Mouse (Mus musculus) forebrain, embryonic 12.5 days (tissue): ENCODE results near the gene Selenon. TPM values are rescaled to one million over a fixed set of nuclear protein-coding genes. Genes with fewer than 3 reads are reported as not detected.

Experiments
- ATAC-seq: fragments of 200-750 bp; cut with Nextera tagmentation; 2 replicates; pipeline ENCODE4 v1.8.0; 2017; ENCODE audit warnings: moderate TSS enrichment; ENCODE audit not compliant: low FRiP score
- H3K27ac ChIP-seq: fragments of 300-500 bp; sonication (generic); 2 replicates; pipeline ENCODE4 v1.5.1; 2016; ENCODE audit warnings: mild to moderate bottlenecking
- H3K27me3 ChIP-seq: fragments of 300-500 bp; sonication (generic); 2 replicates; pipeline ENCODE4 v1.6.1; 2016; ENCODE audit warnings: mild to moderate bottlenecking
- H3K36me3 ChIP-seq: fragments of 300-500 bp; sonication (generic); replicated peaks from 2 replicates; pipeline ENCODE4 v1.6.1; 2016; ENCODE audit warnings: mild to moderate bottlenecking
- H3K4me1 ChIP-seq: fragments of 300-500 bp; sonication (generic); 2 replicates; pipeline ENCODE4 v1.6.1; 2016
- H3K4me2 ChIP-seq: fragments of 300-500 bp; sonication (generic); 2 replicates; pipeline ENCODE4 v1.6.1; 2016; ENCODE audit warnings: mild to moderate bottlenecking, moderate library complexity
- H3K4me3 ChIP-seq: fragments of 300-500 bp; sonication (generic); replicated peaks from 2 replicates; pipeline ENCODE4 v1.5.1; 2016; ENCODE audit warnings: mild to moderate bottlenecking
- H3K9ac ChIP-seq: fragments of 300-500 bp; sonication (generic); 2 replicates; pipeline ENCODE4 v1.6.1; 2016; ENCODE audit warnings: mild to moderate bottlenecking
- H3K9me3 ChIP-seq: fragments of 300-500 bp; sonication (generic); 2 replicates; pipeline ENCODE4 v1.6.1; 2016
- WGBS: fragments of 180-500 bp; shearing (Covaris S2); methylation state at CpG from one replicate; pipeline ENCODE4 v1.1.7; 2016; 5-methylcytosine and 5-hydroxymethylcytosine counted together
- polyA plus RNA-seq: library from polyadenylated mRNA; unstranded; fragments of >200 nt; fragmentation: Nextera tagmentation; extraction: Ambion mirVana; gene quantifications from 2 replicates; pipeline ENCODE4 v1.2.1, GENCODE M21; 2016

Gene Selenon
- polyA plus RNA-seq, 1 experiment from 2014 or later, result 14.8 TPM

- WGBS, result 89% methylated on average over 24 of the region's 24 CpGs
- no peak for ATAC-seq
- no peak overlapping the region for H3K27ac ChIP-seq
- no peak overlapping the region for H3K4me2 ChIP-seq
- no peak overlapping the region for H3K4me3 ChIP-seq
- no peak overlapping the region for H3K9ac ChIP-seq
- H3K36me3 ChIP-seq, result no peaks in the 10 kb centered on the region
- peaks cover 14% of the 10 kb centered on the region for H3K4me1 ChIP-seq
- no peaks in the 10 kb centered on the region for H3K9me3 ChIP-seq
- H3K27me3 ChIP-seq, result no peaks in the 10 kb centered on the region
Observed at GRCm38 (mm10) chr4:134572449-134573300, 20.7 kb upstream of the Selenon start.

GRCm38 (mm10) chr4:134570704-134571451 is 18.9 kb upstream of the Selenon start:
- 75% methylated on average over 14 of the region's 14 CpGs for WGBS

GRCm38 (mm10) chr4:134569831-134570230 is 17.9 kb upstream of the Selenon start:
- Histone ChIP-seq H3K4me2 (no peak overlapping the region), H3K4me1 (peaks cover 9% of the 10 kb centered on the region), H3K9me3 (no peaks in the 10 kb centered on the region), H3K27ac (no peak overlapping the region), H3K36me3 (peaks cover 10% of the 10 kb centered on the region), H3K4me3 (no peak overlapping the region), H3K9ac (no peak overlapping the region), H3K27me3 (no peaks in the 10 kb centered on the region)
- no peak for ATAC-seq
- WGBS, result 85% methylated on average over 8 of the region's 8 CpGs

More at GRCm38 (mm10) chr4:134570704-134571451, 18.9 kb upstream of the Selenon start:
- no peaks in the 10 kb centered on the region for H3K9me3 ChIP-seq
- no peak for ATAC-seq
- no peak overlapping the region for H3K4me2 ChIP-seq
- no peak overlapping the region; the same call in 1 of the 2 replicates for H3K27ac ChIP-seq
- H3K4me1 ChIP-seq, result peaks cover 17% of the 10 kb centered on the region
- H3K36me3 ChIP-seq, result no peaks in the 10 kb centered on the region
- no peaks in the 10 kb centered on the region for H3K27me3 ChIP-seq
- H3K4me3 ChIP-seq, result no peak overlapping the region
- H3K9ac ChIP-seq, result no peak overlapping the region

GRCm38 (mm10) chr4:134569205-134569604 is 17.2 kb upstream of the Selenon start:
- Histone ChIP-seq H3K9ac (no peak overlapping the region), H3K36me3 (peaks cover 10% of the 10 kb centered on the region), H3K27me3 (no peaks in the 10 kb centered on the region), H3K4me1 (peaks cover 9% of the 10 kb centered on the region), H3K27ac (no peak overlapping the region), H3K9me3 (no peaks in the 10 kb centered on the region), H3K4me2 (no peak overlapping the region), H3K4me3 (no peak overlapping the region)
- no peak for ATAC-seq
- WGBS, result 73% methylated on average over 6 of the region's 6 CpGs

- H3K9ac ChIP-seq, result no peak overlapping the region
- 21% methylated on average over 19 of the region's 19 CpGs for WGBS
- H3K4me3 ChIP-seq, result no peak overlapping the region
- H3K36me3 ChIP-seq, result peaks cover 10% of the 10 kb centered on the region
- peak; percentile 61; the same call in 1 of the 2 replicates for ATAC-seq
- no peak overlapping the region for H3K27ac ChIP-seq
- peaks cover 9% of the 10 kb centered on the region for H3K4me1 ChIP-seq
- no peaks in the 10 kb centered on the region for H3K27me3 ChIP-seq
- peak overlapping the region; percentile 28; the same call in 1 of the 2 replicates for H3K4me2 ChIP-seq
- H3K9me3 ChIP-seq, result no peaks in the 10 kb centered on the region
Observed at GRCm38 (mm10) chr4:134567377-134568226, 15.6 kb upstream of the Selenon start.

GRCm38 (mm10) chr4:134564093-134564492 is 12.1 kb upstream of the Selenon start:
- 89% methylated on average over 6 of the region's 6 CpGs for WGBS
- Histone ChIP-seq H3K36me3 (peaks cover 10% of the 10 kb centered on the region), H3K27ac (no peak overlapping the region), H3K9ac (no peak overlapping the region), H3K4me2 (no peak overlapping the region), H3K9me3 (no peaks in the 10 kb centered on the region), H3K27me3 (no peaks in the 10 kb centered on the region), H3K4me3 (no peak overlapping the region), H3K4me1 (peaks cover 9% of the 10 kb centered on the region)
- no peak for ATAC-seq

GRCm38 (mm10) chr4:134563624-134564023 is 11.7 kb upstream of the Selenon start:
- H3K4me3 ChIP-seq, result no peak overlapping the region
- H3K9me3 ChIP-seq, result no peaks in the 10 kb centered on the region
- no peak overlapping the region for H3K4me2 ChIP-seq
- WGBS, result 89% methylated on average over 16 of the region's 16 CpGs
- H3K27me3 ChIP-seq, result no peaks in the 10 kb centered on the region
- peaks cover 11% of the 10 kb centered on the region for H3K4me1 ChIP-seq
- no peak overlapping the region for H3K27ac ChIP-seq
- no peak for ATAC-seq
- no peak overlapping the region for H3K9ac ChIP-seq
- H3K36me3 ChIP-seq, result peaks cover 10% of the 10 kb centered on the region

GRCm38 (mm10) chr4:134562014-134562413 is 10.0 kb upstream of the Selenon start:
- Histone ChIP-seq H3K4me2 (no peak overlapping the region), H3K27me3 (no peaks in the 10 kb centered on the region), H3K27ac (no peak overlapping the region), H3K4me1 (peaks cover 12% of the 10 kb centered on the region), H3K4me3 (no peak overlapping the region), H3K36me3 (peaks cover 10% of the 10 kb centered on the region), H3K9ac (no peak overlapping the region), H3K9me3 (no peaks in the 10 kb centered on the region)
- ATAC-seq, result no peak
- WGBS, result 83% methylated on average over 2 of the region's 2 CpGs

- Histone ChIP-seq H3K36me3 (peaks cover 8% of the 10 kb centered on the region), H3K9me3 (no peaks in the 10 kb centered on the region), H3K4me2 (no peak overlapping the region), H3K27me3 (no peaks in the 10 kb centered on the region), H3K27ac (no peak overlapping the region), H3K4me3 (no peak overlapping the region), H3K9ac (no peak overlapping the region), H3K4me1 (peaks cover 12% of the 10 kb centered on the region)
- no peak for ATAC-seq
- 92% methylated on average over 8 of the region's 8 CpGs for whole genome bisulfite sequencing
Observed at GRCm38 (mm10) chr4:134560699-134561098, 8.7 kb upstream of the Selenon start.

GRCm38 (mm10) chr4:134559154-134559553 is 7.2 kb upstream of the Selenon start:
- H3K27me3 ChIP-seq, result no peaks in the 10 kb centered on the region
- no peak overlapping the region for H3K4me2 ChIP-seq
- no peak overlapping the region for H3K4me3 ChIP-seq
- H3K9ac ChIP-seq, result no peak overlapping the region
- 83% methylated on average over 7 of the region's 7 CpGs for WGBS
- no peak for ATAC-seq
- H3K4me1 ChIP-seq, result peaks cover 15% of the 10 kb centered on the region
- H3K36me3 ChIP-seq, result no peaks in the 10 kb centered on the region
- no peaks in the 10 kb centered on the region for H3K9me3 ChIP-seq
- no peak overlapping the region for H3K27ac ChIP-seq

- no peaks in the 10 kb centered on the region for H3K27me3 ChIP-seq
- no peaks in the 10 kb centered on the region for H3K9me3 ChIP-seq
- no peak overlapping the region for H3K4me2 ChIP-seq
- H3K36me3 ChIP-seq, result no peaks in the 10 kb centered on the region
- ATAC-seq, result no peak
- WGBS, result 69% methylated on average over 9 of the region's 9 CpGs
- H3K9ac ChIP-seq, result no peak overlapping the region
- H3K4me1 ChIP-seq, result peaks cover 15% of the 10 kb centered on the region
- no peak overlapping the region for H3K27ac ChIP-seq
- H3K4me3 ChIP-seq, result no peak overlapping the region
Observed at GRCm38 (mm10) chr4:134558570-134559113, 6.7 kb upstream of the Selenon start.
